27 mouse cellular contexts compared by ENCODE assay signal in the genomic region with DNA sequence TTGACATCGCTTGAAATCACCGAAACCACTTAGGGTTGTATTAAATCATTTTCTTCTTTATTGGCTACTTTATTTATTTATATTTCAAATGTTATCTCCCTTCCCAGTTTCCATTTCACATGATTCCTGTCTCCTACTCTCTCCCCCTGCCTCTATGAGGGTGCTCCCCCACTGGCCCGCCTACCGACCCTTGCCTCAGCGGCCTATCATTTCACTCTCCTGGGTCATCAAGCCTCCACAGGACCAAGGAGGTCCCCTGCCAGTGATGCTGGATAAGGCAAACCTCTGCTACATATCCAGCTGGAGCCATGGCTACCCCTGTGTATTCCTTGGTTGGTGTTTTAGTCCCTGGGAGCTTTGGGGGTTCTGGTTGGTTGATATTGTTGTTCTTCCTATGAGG.
"Had no signal": no experiment of that assay in that cellular context is flagged by ENCODE, and none has a peak within 500 bp of the region (broad histone marks: within the 10 kb centered on the region; RNA-seq: fewer than 3 reads in every experiment).

No protein-coding gene starts in this region.

- ATAC-seq: forebrain, embryonic 13.5 days; forebrain, embryonic 14.5 days; forebrain, embryonic 15.5 days; forebrain, postnatal 0 days had no signal

- H3K27me3 ChIP-seq: embryonic facial prominence, embryonic 12.5 days; embryonic facial prominence, embryonic 13.5 days; embryonic facial prominence, embryonic 15.5 days; forebrain, embryonic 12.5 days; forebrain, embryonic 13.5 days; forebrain, embryonic 15.5 days had no signal

- H3K4me2 ChIP-seq: embryonic facial prominence, embryonic 12.5 days; embryonic facial prominence, embryonic 13.5 days; embryonic facial prominence, embryonic 15.5 days; forebrain, embryonic 12.5 days; forebrain, embryonic 13.5 days; forebrain, embryonic 15.5 days had no signal

- H3K9me3 ChIP-seq: embryonic facial prominence, embryonic 10.5 days; embryonic facial prominence, embryonic 12.5 days; embryonic facial prominence, embryonic 13.5 days; embryonic facial prominence, embryonic 15.5 days; forebrain, embryonic 10.5 days; forebrain, embryonic 12.5 days; forebrain, embryonic 13.5 days; forebrain, embryonic 15.5 days; heart, embryonic 10.5 days had no signal

- H3K36me3 ChIP-seq: embryonic facial prominence, embryonic 10.5 days; embryonic facial prominence, embryonic 12.5 days; embryonic facial prominence, embryonic 13.5 days; embryonic facial prominence, embryonic 15.5 days; forebrain, embryonic 10.5 days; forebrain, embryonic 12.5 days; forebrain, embryonic 15.5 days; heart, embryonic 10.5 days had no signal

- DNase-seq: cerebellum, adult 2 months; cerebellum, adult 8-10 months; cerebellum, adult 9-10 months; cerebellum, adult 9-11 months; cerebellum, postnatal 10 days; cerebellum, postnatal 14 days; cerebellum, postnatal 25 days; cerebellum, postnatal 36 days; embryo, embryonic 11 days; forebrain, postnatal 0 days; gastrocnemius, adult 2 months; gastrocnemius, postnatal 10 days; gastrocnemius, postnatal 14 days; gastrocnemius, postnatal 25 days; gastrocnemius, postnatal 36 days; heart, adult 18-20 months had no signal

- H3K27ac ChIP-seq: embryonic facial prominence, embryonic 10.5 days; embryonic facial prominence, embryonic 12.5 days; embryonic facial prominence, embryonic 13.5 days; embryonic facial prominence, embryonic 15.5 days; forebrain, embryonic 10.5 days; forebrain, embryonic 12.5 days; forebrain, embryonic 13.5 days; forebrain, embryonic 15.5 days; gastrocnemius, adult 2 months; heart, embryonic 10.5 days had no signal

- H3K9ac ChIP-seq: embryonic facial prominence, embryonic 12.5 days; embryonic facial prominence, embryonic 13.5 days; embryonic facial prominence, embryonic 15.5 days; forebrain, embryonic 12.5 days; forebrain, embryonic 13.5 days; forebrain, embryonic 15.5 days; forebrain, postnatal 0 days had no signal

- H3K4me1 ChIP-seq: embryonic facial prominence, embryonic 10.5 days; embryonic facial prominence, embryonic 12.5 days; embryonic facial prominence, embryonic 13.5 days; embryonic facial prominence, embryonic 15.5 days; forebrain, embryonic 10.5 days; forebrain, embryonic 12.5 days; forebrain, embryonic 13.5 days; forebrain, embryonic 15.5 days; heart, embryonic 10.5 days had no signal

- H3K4me3 ChIP-seq: embryonic facial prominence, embryonic 10.5 days; embryonic facial prominence, embryonic 12.5 days; embryonic facial prominence, embryonic 13.5 days; embryonic facial prominence, embryonic 15.5 days; erythroblast, embryonic 14.5 days; forebrain, embryonic 10.5 days; forebrain, embryonic 12.5 days; forebrain, embryonic 13.5 days; forebrain, embryonic 15.5 days; gastrocnemius, adult 2 months; heart, embryonic 10.5 days had no signal
